Mouse (Mus musculus): ENCODE data around the gene Scd2.

DNA sequence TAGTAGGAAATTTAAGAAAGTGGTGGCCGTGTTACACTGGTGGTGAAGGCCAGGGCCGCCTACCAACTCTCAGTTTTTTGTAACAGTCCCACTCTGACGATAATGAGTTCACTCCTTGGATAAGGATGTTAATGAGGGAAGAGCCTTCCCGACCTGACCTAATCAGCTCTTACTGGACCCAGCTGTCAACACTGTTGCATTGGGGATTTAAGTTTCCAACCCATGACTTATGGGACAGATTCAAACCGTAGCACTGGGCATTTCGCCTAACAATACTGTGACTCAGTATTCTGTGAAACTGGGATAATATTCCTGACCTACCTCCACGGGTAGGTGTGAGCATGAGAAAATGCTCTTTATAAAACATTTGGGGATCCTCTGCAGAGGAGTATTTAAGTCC, 12.7 kb downstream of the Scd2 start:
- no peak for TF ChIP-seq CTCF (IDR thresholded peaks at IDR 0.05; ENCODE audit: low read depth, low read length)
- TF ChIP-seq POLR2A (IDR thresholded peaks at IDR 0.05; ENCODE audit: extremely low read depth, insufficient read depth, low read length) = no peak

All from liver, adult 2 months (tissue).